Mouse (Mus musculus) heart, embryonic 16.5 days (tissue): Measurements from ENCODE around the gene Cntd1. TPM values are rescaled to one million over a fixed set of nuclear protein-coding genes. Genes with fewer than 3 reads are reported as not detected.

Experiments
- ATAC-seq: fragments of 200-750 bp; cut with Nextera tagmentation; replicated peaks from 2 replicates; pipeline ENCODE4 v1.8.0; 2017; ENCODE audit warnings: moderate number of reproducible peaks; ENCODE audit not compliant: insufficient read depth, low FRiP score; ENCODE audit errors: extremely low read depth
- H3K27ac ChIP-seq: fragments of 300-500 bp; sonication (generic); 2 replicates; pipeline ENCODE4 v1.5.1; 2014; ENCODE audit warnings: mild to moderate bottlenecking, low read length, control low read depth, moderate library complexity
- H3K27me3 ChIP-seq: fragments of 300-500 bp; sonication (generic); 2 replicates; pipeline ENCODE4 v1.6.1; 2014; ENCODE audit warnings: low read length, mixed read lengths; ENCODE audit not compliant: control insufficient read depth, insufficient read depth
- H3K36me3 ChIP-seq: fragments of 300-500 bp; sonication (generic); 2 replicates; pipeline ENCODE4 v1.6.1; 2014; ENCODE audit not compliant: control insufficient read depth, insufficient read depth
- H3K4me1 ChIP-seq: fragments of 300-500 bp; sonication (generic); 2 replicates; pipeline ENCODE4 v1.6.1; 2014; ENCODE audit warnings: low read length, mixed read lengths; ENCODE audit not compliant: control insufficient read depth, insufficient read depth
- H3K4me2 ChIP-seq: fragments of 300-500 bp; sonication (generic); 2 replicates; pipeline ENCODE4 v1.6.1; 2014; ENCODE audit warnings: low read depth, mild to moderate bottlenecking, control low read depth, low read length
- H3K4me3 ChIP-seq: fragments of 300-500 bp; sonication (generic); 2 replicates; pipeline ENCODE4 v1.5.1; 2014; ENCODE audit warnings: mild to moderate bottlenecking, control low read depth, low read length
- H3K9ac ChIP-seq: fragments of 300-500 bp; sonication (generic); 2 replicates; pipeline ENCODE4 v1.6.1; 2014; ENCODE audit warnings: low read length, control low read depth
- H3K9me3 ChIP-seq: fragments of 300-500 bp; sonication (generic); replicated peaks from 2 replicates; pipeline ENCODE4 v1.6.1; 2016; ENCODE audit warnings: low read length; ENCODE audit not compliant: control insufficient read depth
- WGBS: fragments of 180-500 bp; shearing (Covaris S2); extraction: QIAGEN DNeasy Blood & Tissue Kit; methylation state at CpG from one replicate; pipeline ENCODE4 v1.1.7; 2014; 5-methylcytosine and 5-hydroxymethylcytosine counted together
- polyA plus RNA-seq: library from polyadenylated mRNA; unstranded; fragments of >200 nt; fragmentation: Nextera tagmentation; extraction: Ambion mirVana; gene quantifications from 2 replicates; pipeline ENCODE4 v1.2.1, GENCODE M21; 2015

Gene Cntd1
- polyA plus RNA-seq, 1 experiment from 2014 or later, result 0.87 TPM

DNA sequence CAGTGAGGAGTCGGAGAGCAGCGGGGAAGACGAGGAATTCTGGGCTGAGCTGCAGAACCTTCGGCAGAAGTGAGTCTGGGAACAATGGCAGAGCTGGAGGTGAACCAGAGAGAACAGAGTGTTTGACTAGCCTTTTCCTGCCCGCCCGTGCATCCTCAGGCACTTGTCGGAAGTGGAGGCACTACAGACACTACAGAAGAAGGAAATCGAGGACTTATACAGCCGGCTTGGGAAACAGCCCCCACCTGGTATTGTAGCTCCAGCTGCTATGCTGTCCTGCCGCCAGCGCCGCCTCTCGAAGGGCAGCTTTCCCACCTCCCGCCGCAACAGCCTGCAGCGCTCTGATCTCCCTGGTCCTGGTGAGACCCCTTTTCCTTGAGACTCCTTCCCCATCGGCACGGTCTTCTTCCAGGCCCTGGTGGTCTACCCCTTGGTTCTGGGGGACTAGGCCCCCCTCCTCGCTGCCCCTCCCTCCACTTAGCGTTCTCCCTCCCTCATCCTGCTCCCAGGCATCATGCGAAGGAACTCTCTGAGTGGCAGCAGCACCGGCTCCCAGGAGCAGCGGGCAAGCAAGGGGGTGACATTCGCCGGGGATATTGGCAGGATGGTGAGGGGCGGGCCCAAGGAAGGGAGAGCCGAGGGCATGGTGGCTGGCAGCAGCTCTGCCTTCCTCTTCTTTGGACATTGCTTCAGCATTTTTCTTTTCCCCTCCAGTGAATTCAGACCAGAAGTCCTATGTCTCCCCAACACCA lies 2.3 kb upstream of the Cntd1 start:
- H3K4me3 ChIP-seq, result no peak overlapping the region
- no peaks in the 10 kb centered on the region for H3K27me3 ChIP-seq
- no peaks in the 10 kb centered on the region for H3K9me3 ChIP-seq
- 28% methylated on average over 27 of the region's 27 CpGs for WGBS
- peak overlapping the region; percentile 31; the same call in 1 of the 2 replicates for H3K4me2 ChIP-seq
- H3K4me1 ChIP-seq, result peaks cover 18% of the 10 kb centered on the region
- no peak for ATAC-seq
- no peak overlapping the region for H3K27ac ChIP-seq
- no peak overlapping the region for H3K9ac ChIP-seq
- no peaks in the 10 kb centered on the region for H3K36me3 ChIP-seq

DNA sequence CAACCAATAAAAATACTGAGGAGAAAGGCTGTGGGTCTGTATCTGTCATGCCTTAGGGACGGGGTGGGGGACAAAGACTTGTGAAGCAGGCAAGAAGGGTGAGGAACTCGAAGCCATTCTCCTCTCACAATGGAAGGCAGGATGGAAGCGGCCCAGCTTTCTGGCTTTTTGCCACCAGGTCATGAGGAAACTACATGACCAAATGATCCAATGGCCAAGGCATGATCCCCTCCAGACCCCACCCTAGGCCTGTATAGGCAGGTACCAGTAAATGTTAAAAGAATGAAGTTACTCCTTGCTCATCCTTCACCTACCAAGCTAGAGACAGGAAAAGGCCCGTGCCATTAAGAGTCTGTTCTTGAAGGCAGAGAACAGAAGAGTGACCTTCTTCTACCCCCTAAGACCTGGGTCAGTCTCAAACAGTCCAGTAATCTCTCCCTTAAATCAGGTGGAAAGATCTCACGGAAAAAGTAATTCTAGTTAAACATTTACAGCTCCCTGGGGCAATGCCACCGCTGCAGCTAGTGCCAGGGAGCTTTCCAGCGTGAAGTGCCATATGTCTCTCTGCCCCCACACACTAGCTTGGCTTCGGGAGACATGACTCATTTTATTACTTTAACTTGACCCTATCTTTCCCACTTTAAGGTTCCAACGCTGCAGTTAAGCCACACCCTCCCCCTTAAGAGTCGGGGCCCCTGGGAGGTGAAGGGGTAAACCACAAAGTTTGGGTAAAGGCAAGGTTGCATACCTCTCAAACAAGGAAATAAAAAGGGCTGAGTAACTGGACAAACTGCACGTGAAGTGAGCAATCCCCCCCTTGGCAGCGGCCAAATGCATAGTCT lies 1.2 kb upstream of the Cntd1 start:
- peaks cover 18% of the 10 kb centered on the region for H3K4me1 ChIP-seq
- H3K36me3 ChIP-seq, result no peaks in the 10 kb centered on the region
- no peak overlapping the region for H3K27ac ChIP-seq
- no peaks in the 10 kb centered on the region for H3K27me3 ChIP-seq
- peak overlapping the region; percentile 94 for H3K9ac ChIP-seq
- peak overlapping the region; percentile 89 for H3K4me3 ChIP-seq
- H3K4me2 ChIP-seq, result peak overlapping the region; percentile 84
- H3K9me3 ChIP-seq, result no peaks in the 10 kb centered on the region
- WGBS, result 64% methylated on average over 12 of the region's 12 CpGs
- no peak for ATAC-seq

DNA sequence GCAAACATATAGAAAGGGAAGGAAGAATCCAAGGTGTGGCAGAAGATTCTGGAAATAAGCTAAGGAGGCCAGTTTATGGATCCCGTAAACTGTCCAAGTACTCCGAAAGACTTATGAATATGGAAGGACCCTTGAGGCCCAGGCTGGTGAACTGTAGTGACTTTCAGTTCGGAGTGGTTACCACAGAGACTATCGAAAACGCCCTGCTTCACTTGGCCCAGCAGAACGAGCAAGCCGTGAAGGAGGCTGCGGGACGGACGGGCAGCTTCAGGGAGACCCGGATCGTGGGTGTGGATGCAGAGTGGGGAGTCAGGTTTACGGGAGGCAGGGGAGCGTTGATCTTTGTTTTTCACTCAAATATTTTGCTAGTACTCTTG lies 369 bp downstream of the Cntd1 start:
- 0 out of 2 replicates have a peak, but pooled peaks have one; percentile 15 for ATAC-seq
- WGBS, result 56% methylated on average over 14 of the region's 14 CpGs
- peak overlapping the region; percentile 89 for H3K4me3 ChIP-seq
- H3K36me3 ChIP-seq, result no peaks in the 10 kb centered on the region
- no peak overlapping the region for H3K27ac ChIP-seq
- peak overlapping the region; percentile 84 for H3K4me2 ChIP-seq
- peak overlapping the region; percentile 46 for H3K9ac ChIP-seq
- H3K27me3 ChIP-seq, result no peaks in the 10 kb centered on the region
- H3K4me1 ChIP-seq, result peaks cover 18% of the 10 kb centered on the region
- no peaks in the 10 kb centered on the region for H3K9me3 ChIP-seq

DNA sequence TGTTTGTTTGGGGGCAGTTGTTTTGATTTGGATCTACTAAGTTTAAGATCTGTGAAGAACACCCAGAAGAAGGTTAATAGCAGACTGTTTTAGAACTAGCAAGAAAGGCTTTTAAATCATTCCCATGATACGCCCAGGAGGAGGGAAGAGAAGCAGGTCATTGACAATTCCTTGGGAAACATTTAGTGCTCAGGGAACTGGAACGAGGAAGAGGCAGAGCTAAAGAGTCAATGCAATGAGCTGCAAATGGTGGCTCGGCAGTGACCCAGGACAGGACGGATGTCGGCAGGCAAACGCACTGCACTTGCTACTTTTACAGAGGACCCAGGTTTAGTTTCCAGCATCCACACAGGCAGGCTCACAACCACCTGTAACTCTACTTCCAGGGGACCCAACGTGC lies 2.0 kb downstream of the Cntd1 start:
- Histone ChIP-seq H3K4me3 (no peak overlapping the region), H3K27ac (no peak overlapping the region), H3K4me1 (peaks cover 18% of the 10 kb centered on the region), H3K9me3 (no peaks in the 10 kb centered on the region), H3K27me3 (no peaks in the 10 kb centered on the region), H3K4me2 (no peak overlapping the region), H3K9ac (no peak overlapping the region), H3K36me3 (no peaks in the 10 kb centered on the region)
- ATAC-seq, result no peak
- WGBS, result 46% methylated on average over 7 of the region's 7 CpGs

DNA sequence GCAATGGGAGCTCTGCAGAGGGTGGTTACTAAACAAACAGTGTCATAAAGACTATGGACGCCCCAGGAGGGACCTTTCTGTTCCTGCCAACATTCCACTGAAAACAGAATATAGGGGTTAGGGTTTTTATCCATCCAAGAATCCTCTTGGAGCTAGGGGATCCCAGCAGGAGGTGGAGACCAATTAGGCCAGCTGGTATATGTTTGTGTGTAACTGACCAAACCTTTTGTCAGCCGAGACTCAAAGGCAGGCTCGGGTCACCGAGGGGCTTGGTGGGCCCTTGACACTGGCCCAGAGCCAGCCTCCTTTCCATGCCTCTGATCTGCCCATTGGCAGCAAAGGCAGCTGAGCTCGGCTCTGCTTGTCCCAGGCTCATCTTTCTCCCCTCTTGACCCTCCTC lies 4.1 kb downstream of the Cntd1 start:
- no peak overlapping the region for H3K27ac ChIP-seq
- peaks cover 7% of the 10 kb centered on the region for H3K4me1 ChIP-seq
- H3K4me3 ChIP-seq, result no peak overlapping the region
- no peak overlapping the region for H3K9ac ChIP-seq
- peaks cover 8% of the 10 kb centered on the region for H3K36me3 ChIP-seq
- no peak for ATAC-seq
- no peaks in the 10 kb centered on the region for H3K27me3 ChIP-seq
- H3K9me3 ChIP-seq, result no peaks in the 10 kb centered on the region
- no peak overlapping the region for H3K4me2 ChIP-seq
- WGBS, result 32% methylated on average over 5 of the region's 5 CpGs

DNA sequence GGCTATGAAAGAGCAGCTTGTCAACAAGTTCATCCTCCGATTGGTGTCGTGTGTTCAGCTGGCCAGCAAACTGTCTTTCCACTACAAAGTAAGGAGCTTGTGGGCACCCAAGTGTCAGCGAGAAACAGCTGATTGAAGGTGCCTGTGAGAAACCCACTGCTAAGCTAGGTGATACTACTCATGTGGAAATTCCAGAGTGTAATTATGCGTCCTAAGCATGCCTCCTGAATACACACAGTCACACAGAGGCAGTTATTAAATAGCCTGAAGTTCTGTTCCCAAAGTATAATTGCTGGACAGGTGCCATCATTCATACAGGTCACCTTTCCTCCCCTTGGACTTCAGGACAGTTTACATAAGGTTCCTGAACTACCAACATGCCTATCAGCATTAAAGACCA lies 5.0 kb downstream of the Cntd1 start:
- no peaks in the 10 kb centered on the region for H3K9me3 ChIP-seq
- H3K4me1 ChIP-seq, result 0 out of 2 replicates have a peak, but pooled peaks cover 3% of the 10 kb centered on the region
- peaks cover 17% of the 10 kb centered on the region for H3K36me3 ChIP-seq
- no peak for ATAC-seq
- H3K27me3 ChIP-seq, result no peaks in the 10 kb centered on the region
- WGBS, result 56% methylated on average over 4 of the region's 4 CpGs
- H3K4me3 ChIP-seq, result no peak overlapping the region
- H3K4me2 ChIP-seq, result no peak overlapping the region
- no peak overlapping the region for H3K27ac ChIP-seq
- H3K9ac ChIP-seq, result no peak overlapping the region

DNA sequence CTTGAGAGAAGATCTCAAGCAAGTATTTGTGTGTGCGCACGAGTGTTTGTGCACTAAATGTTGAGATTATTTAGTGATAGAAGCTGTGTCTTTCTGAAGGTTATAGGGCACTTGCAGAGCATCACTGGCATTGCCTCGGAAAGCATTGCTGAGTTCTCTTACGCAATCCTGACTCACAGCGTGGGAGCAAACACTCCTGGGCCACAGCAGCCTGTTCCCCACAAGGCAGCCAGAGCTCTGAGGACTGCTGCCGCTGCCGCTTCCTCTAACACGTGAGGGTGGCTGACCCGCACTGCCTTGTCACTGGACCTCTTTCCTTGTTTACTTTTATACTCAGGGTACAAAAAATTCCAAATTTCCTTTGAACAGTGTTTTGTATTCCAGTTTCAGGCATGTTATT lies 8.5 kb downstream of the Cntd1 start:
- WGBS, result 81% methylated on average over 9 of the region's 9 CpGs
- Histone ChIP-seq H3K9ac (no peak overlapping the region), H3K4me2 (no peak overlapping the region), H3K27ac (no peak overlapping the region), H3K27me3 (no peaks in the 10 kb centered on the region), H3K4me1 (no peaks in the 10 kb centered on the region), H3K36me3 (peaks cover 40% of the 10 kb centered on the region), H3K9me3 (no peaks in the 10 kb centered on the region), H3K4me3 (no peak overlapping the region)
- no peak for ATAC-seq

DNA sequence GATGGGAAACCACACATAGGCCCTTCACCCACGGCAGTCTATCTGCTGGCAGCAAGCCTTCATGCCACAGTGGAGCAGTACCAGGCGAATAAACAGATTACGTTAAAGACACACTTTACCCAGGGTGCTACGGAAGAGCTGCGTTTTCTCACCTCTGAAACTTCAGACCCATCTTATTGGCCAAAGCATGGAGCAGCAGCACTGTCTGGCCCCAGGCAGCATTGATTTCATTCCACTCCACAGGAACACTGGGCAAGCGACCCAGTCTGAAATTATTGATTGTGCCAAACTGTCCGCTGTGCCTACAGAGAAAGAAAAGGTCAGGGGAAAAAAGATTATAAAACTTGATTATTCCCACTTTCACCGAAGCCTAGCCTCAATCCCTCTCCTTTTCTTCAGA lies 12.4 kb downstream of the Cntd1 start:
- no peaks in the 10 kb centered on the region for H3K9me3 ChIP-seq
- no peak for ATAC-seq
- peaks cover 61% of the 10 kb centered on the region for H3K36me3 ChIP-seq
- H3K4me2 ChIP-seq, result no peak overlapping the region
- no peaks in the 10 kb centered on the region for H3K27me3 ChIP-seq
- H3K4me3 ChIP-seq, result no peak overlapping the region
- WGBS, result 94% methylated on average over 8 of the region's 8 CpGs
- no peak overlapping the region for H3K9ac ChIP-seq
- no peaks in the 10 kb centered on the region for H3K4me1 ChIP-seq
- H3K27ac ChIP-seq, result no peak overlapping the region

DNA sequence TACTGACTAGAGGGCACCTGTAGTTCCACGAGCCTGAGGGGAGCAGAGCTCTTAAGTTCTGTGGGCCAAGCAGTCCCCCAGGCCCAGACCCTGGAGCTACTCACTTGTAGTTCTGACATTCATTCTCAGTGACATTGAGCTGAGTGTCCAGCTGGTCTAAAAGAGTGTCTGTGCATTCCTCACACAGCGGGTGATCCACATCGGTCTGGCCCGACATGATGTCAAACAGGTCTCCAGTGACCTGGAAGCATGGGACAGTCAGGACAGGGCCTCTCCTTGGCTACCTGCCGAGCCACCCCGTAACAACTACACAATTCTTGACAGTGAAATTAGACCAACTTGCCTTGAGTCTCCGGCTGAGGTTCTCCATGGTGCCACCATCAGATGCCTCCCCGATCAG lies 16.4 kb downstream of the Cntd1 start:
- H3K9me3 ChIP-seq, result no peaks in the 10 kb centered on the region
- no peaks in the 10 kb centered on the region for H3K27me3 ChIP-seq
- no peak for ATAC-seq
- H3K4me1 ChIP-seq, result no peaks in the 10 kb centered on the region
- H3K36me3 ChIP-seq, result peaks cover 40% of the 10 kb centered on the region
- WGBS, result 92% methylated on average over 8 of the region's 8 CpGs
- H3K27ac ChIP-seq, result no peak overlapping the region
- no peak overlapping the region for H3K9ac ChIP-seq
- no peak overlapping the region for H3K4me2 ChIP-seq
- H3K4me3 ChIP-seq, result no peak overlapping the region
